19 mouse cellular contexts compared by ENCODE assay signal in the genomic region with DNA sequence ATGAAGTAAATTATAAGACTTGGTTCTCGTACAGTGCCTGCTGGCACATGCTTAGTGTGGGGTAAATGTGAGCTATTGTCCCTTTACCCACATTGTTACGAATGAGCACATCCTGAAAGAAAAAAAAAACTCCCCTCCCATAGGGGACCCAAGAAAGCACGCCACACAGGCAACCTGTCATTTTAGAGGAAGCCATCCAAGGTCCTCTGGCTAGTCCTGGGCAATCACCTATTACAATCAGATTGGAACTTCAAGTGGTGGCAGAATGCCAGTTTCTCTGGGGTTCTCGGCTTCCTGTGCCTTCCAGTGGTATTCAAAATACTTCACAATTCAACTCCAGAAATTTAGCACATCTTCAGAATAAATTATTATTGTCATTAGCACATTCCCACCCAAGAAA.
A peak's percentile ranks its signal among the peaks of the same experiment; 100 is the strongest.
DNase-seq lines count a peak whose midpoint lies in the region; ATAC-seq and TF ChIP-seq lines count a peak whose summit lies in the region.
"Had no signal": no experiment of that assay in that cellular context is flagged by ENCODE, and none has a peak within 500 bp of the region (broad histone marks: within the 10 kb centered on the region; RNA-seq: fewer than 3 reads in every experiment).

No protein-coding gene starts in this region.

- H3K9me3 ChIP-seq in heart, embryonic 11.5 days (replicated peaks; ENCODE audit: control insufficient read depth, low read length) = no peaks in the 10 kb centered on the region
- H3K9me3 ChIP-seq in midbrain, embryonic 11.5 days (ENCODE audit: control insufficient read depth, low read length) = no peaks in the 10 kb centered on the region
- no peaks in the 10 kb centered on the region for H3K9me3 ChIP-seq in midbrain, postnatal 0 days (ENCODE audit: low read length)
- H3K9me3 ChIP-seq: embryonic facial prominence, embryonic 10.5 days; limb, embryonic 15.5 days; megakaryocyte, embryonic 14.5 days; neural tube, embryonic 15.5 days had no signal

- WGBS in heart, embryonic 11.5 days (ENCODE audit: insufficient replicate concordance) = 51% methylated on average over 4 of the region's 4 CpGs
- 75% methylated on average over 4 of the region's 4 CpGs for WGBS in midbrain, embryonic 11.5 days
- WGBS in midbrain, postnatal 0 days = 56% methylated on average over 4 of the region's 4 CpGs

- no peaks in the 10 kb centered on the region for H3K27me3 ChIP-seq in heart, embryonic 11.5 days (ENCODE audit: control insufficient read depth, insufficient read depth, low read length)
- no peaks in the 10 kb centered on the region for H3K27me3 ChIP-seq in midbrain, embryonic 11.5 days (ENCODE audit: control insufficient read depth, insufficient read depth, low read length)
- no peaks in the 10 kb centered on the region for H3K27me3 ChIP-seq in midbrain, postnatal 0 days (ENCODE audit: insufficient read depth, low read length)
- H3K27me3 ChIP-seq: limb, embryonic 15.5 days; megakaryocyte, embryonic 14.5 days; neural tube, embryonic 15.5 days had no signal

- ATAC-seq in heart, embryonic 11.5 days (replicated peaks; ENCODE audit: insufficient number of reproducible peaks, low FRiP score, low TSS enrichment) = no peak
- ATAC-seq in midbrain, embryonic 11.5 days (ENCODE audit: low FRiP score) = no peak
- ATAC-seq in midbrain, postnatal 0 days (ENCODE audit: low FRiP score) = no peak
- ATAC-seq: forebrain, embryonic 16.5 days; intestine, embryonic 16.5 days had no signal

- no peak for TF ChIP-seq CTCF in midbrain, postnatal 0 days (IDR thresholded peaks at IDR 0.05)

- DNase-seq in adrenal gland, postnatal 10 days = peak; percentile 15
- no peak for DNase-seq in adrenal gland, adult 2 months
- peak; percentile 16 for DNase-seq in heart, adult 8-10 months (ENCODE audit: low spot score)
- DNase-seq in midbrain, embryonic 11.5 days (ENCODE audit: low spot score, missing footprints) = peak; percentile 76
- DNase-seq in midbrain, postnatal 0 days (ENCODE audit: low spot score) = no peak
- no peak for DNase-seq in spleen, adult 18-20 months
- DNase-seq in B cell, adult 2 months = no peak
- DNase-seq: gastrocnemius, postnatal 10 days; lung, adult 18-20 months; right cerebral cortex, postnatal 4 days had no signal

- H3K9ac ChIP-seq in heart, embryonic 11.5 days (ENCODE audit: low read depth, low read length) = no peak overlapping the region
- no peak overlapping the region for H3K9ac ChIP-seq in midbrain, embryonic 11.5 days (ENCODE audit: low read length)
- H3K9ac ChIP-seq in midbrain, postnatal 0 days (replicated peaks; ENCODE audit: low read length, poor library complexity, severe bottlenecking) = no peak overlapping the region
- H3K9ac ChIP-seq: hindbrain, embryonic 14.5 days; limb, embryonic 15.5 days; neural tube, embryonic 15.5 days had no signal

- no peak overlapping the region for H3K4me2 ChIP-seq in heart, embryonic 11.5 days
- H3K4me2 ChIP-seq in midbrain, embryonic 11.5 days = no peak overlapping the region
- H3K4me2 ChIP-seq in midbrain, postnatal 0 days (ENCODE audit: low read depth, low read length, poor library complexity, severe bottlenecking) = no peak overlapping the region
- H3K4me2 ChIP-seq: hindbrain, embryonic 14.5 days; limb, embryonic 15.5 days; neural tube, embryonic 15.5 days had no signal

- H3K4me1 ChIP-seq in heart, embryonic 11.5 days (ENCODE audit: control insufficient read depth, insufficient read depth, low read length) = peaks cover 4% of the 10 kb centered on the region; the same call in 1 of the 2 replicates
- H3K4me1 ChIP-seq in midbrain, embryonic 11.5 days (ENCODE audit: control insufficient read depth, insufficient read depth, low read length) = no peaks in the 10 kb centered on the region
- H3K4me1 ChIP-seq in midbrain, postnatal 0 days (ENCODE audit: insufficient read depth, low read length) = no peaks in the 10 kb centered on the region
- H3K4me1 ChIP-seq: megakaryocyte, embryonic 14.5 days had no signal

- no peaks in the 10 kb centered on the region for H3K36me3 ChIP-seq in heart, embryonic 11.5 days (ENCODE audit: control insufficient read depth, insufficient read depth, low read length)
- H3K36me3 ChIP-seq in midbrain, embryonic 11.5 days (ENCODE audit: control insufficient read depth, insufficient read depth, low read length) = no peaks in the 10 kb centered on the region
- no peaks in the 10 kb centered on the region for H3K36me3 ChIP-seq in midbrain, postnatal 0 days (ENCODE audit: insufficient read depth, low read length)
- H3K36me3 ChIP-seq: embryonic facial prominence, embryonic 10.5 days; limb, embryonic 15.5 days; neural tube, embryonic 15.5 days had no signal

- no peak overlapping the region for H3K27ac ChIP-seq in heart, embryonic 11.5 days (ENCODE audit: low read depth, low read length)
- no peak overlapping the region for H3K27ac ChIP-seq in midbrain, embryonic 11.5 days (ENCODE audit: low read depth, low read length)
- H3K27ac ChIP-seq in midbrain, postnatal 0 days (ENCODE audit: low read depth, low read length) = no peak overlapping the region
- H3K27ac ChIP-seq: embryonic facial prominence, embryonic 10.5 days; hindbrain, embryonic 14.5 days; limb, embryonic 15.5 days; neural tube, embryonic 15.5 days had no signal

- H3K4me3 ChIP-seq in heart, embryonic 11.5 days (ENCODE audit: low read depth, low read length) = no peak overlapping the region
- H3K4me3 ChIP-seq in midbrain, embryonic 11.5 days (ENCODE audit: low read depth, low read length) = no peak overlapping the region
- H3K4me3 ChIP-seq in midbrain, postnatal 0 days (ENCODE audit: low read depth, low read length) = no peak overlapping the region
- H3K4me3 ChIP-seq: embryonic facial prominence, embryonic 10.5 days; erythroblast, embryonic 14.5 days; limb, embryonic 15.5 days; megakaryocyte, embryonic 14.5 days; neural tube, embryonic 15.5 days had no signal

Comparison
In these comparisons a context has a peak if more than half of its experiments do, and no peak if none do; other contexts are left out.
1. DNase-seq: peak in adrenal gland, postnatal 10 days (single experiment), heart, adult 8-10 months (single experiment) and midbrain, embryonic 11.5 days (single experiment); none in adrenal gland, adult 2 months (single experiment), midbrain, postnatal 0 days (single experiment), spleen, adult 18-20 months (0 of 2) and B cell, adult 2 months (0 of 2).